Mouse (Mus musculus): ENCODE measurements around the gene Plaur. TPM values are rescaled to one million over a fixed set of nuclear protein-coding genes. Genes with fewer than 3 reads are reported as not detected.
"Not testable (repeated sequence)": the region's sequence is repeated elsewhere in the genome, so short reads cannot be mapped to it uniquely, and the experiment has no call there.

Plaur gene
- total RNA-seq, 2 experiments from 2014 or later = 0.59 to 1.5 TPM

DNA sequence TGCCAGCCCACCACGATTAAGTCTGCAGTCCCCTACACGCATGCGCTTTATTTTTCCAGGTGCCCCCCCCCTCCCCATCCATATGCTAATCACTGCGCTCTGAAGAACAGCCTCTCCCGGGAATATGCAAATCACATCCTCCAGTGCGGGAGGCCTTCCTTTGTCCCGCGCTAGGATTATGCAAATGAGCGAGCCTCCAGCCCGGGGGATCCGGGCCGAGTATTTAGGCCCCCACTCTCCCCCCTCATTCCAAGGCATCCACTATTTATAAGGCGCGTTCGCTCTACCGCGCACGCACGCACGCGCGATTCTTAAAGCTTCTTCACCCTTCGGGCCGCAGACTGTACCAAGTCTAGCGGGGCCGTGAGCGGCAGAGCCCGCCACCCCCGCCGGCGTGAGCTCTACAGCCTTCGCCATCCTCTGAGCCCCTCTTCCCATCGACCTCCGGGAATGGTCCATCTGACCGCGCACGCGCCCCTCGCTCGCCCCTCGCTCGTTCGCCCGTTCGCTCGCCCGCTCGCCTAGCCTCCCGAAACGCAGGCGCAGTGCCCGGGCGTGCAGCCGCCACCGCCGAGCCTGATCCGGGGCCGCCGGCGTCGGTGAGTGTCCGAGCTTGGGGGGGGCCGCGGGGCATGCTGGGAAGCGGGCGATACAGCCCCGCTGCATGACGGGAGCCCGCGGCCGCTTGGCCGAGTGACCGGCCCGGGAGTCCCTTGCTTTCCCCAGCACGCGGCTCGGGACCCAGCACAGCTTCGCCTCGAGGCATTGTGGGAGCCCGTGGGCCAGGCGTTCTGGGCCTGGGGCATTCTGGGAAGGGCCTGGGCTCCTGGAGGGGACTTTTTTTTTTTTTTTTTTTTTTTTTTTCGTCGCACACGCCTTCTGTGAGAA, 44.8 kb downstream of the Plaur start, which contains the start of gene Zfp428:
Zfp428 (plus strand) TSS at position 169 of the 888 bp plus-strand sequence.
- peak; percentile 75 to 85 for DNase-seq (ENCODE audit: low spot score in 2 of 2)

DNA sequence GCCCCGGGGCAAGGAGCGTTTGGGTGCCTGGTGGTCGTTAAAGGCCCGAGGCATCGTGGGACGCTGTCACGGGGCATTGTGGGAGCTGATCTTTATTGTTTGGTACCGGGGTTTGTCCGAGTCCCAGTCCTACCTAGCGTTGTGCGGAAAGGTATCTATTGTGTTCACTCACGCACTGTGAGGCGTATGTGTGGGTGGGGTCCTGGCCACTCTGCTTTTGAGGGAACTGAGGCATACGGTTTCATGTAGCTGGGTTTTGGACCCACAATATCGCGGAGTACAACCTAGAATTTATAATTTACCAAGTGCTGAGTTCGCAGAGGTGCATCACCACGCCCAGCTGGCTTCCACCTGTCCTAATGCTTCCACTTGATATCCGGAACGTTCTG, 45.4 kb downstream of the Plaur start:
- no peak for DNase-seq (ENCODE audit: low spot score in 2 of 2)

DNA sequence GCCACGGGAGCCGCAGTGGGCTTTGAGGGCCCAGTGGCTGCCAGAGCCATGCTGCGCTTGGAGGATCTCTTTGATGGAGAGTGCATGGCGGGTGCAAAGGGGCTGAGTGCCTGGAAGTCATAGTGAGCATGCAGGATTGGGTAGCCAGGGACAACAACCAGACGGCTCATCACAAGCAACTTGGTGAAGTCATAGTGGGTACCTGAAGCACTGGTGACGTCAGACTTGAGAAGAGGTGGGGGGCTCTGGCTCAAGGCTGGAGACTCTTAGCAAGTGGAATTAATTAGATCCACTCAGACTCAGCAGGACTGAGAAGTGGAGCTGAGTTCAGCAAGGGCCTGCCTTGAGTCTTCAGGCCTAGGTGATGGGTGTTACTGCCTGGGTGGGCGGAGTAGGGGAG, 50.1 kb downstream of the Plaur start, which contains the start of gene AC161166.1:
AC161166.1 (minus strand) TSS at position 101 of the 400 bp plus-strand sequence.
- no peak for DNase-seq (ENCODE audit: low spot score in 2 of 2)

DNA sequence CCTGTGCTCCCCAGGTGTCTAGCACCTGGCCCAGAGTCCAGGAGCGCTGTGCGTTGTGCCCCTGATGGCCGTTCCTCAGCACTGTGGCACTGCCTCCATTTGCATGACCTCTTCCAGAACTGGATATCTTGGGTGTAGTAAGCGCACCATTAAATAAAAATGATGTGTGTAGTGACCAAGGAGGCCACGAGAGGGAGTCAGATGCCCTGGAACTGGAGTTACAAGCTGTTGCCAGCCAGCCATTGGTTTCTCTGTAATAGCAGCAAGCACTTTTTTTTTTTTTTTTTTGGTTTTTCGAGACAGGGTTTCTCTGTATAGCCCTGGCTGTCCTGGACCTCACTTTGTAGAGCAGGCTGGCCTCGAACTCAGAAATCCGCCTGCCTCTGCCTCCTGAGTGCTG, 54.0 kb downstream of the Plaur start:
- peak in 1 of 2 experiments; percentile 48 for DNase-seq (ENCODE audit: low spot score in 2 of 2)

DNA sequence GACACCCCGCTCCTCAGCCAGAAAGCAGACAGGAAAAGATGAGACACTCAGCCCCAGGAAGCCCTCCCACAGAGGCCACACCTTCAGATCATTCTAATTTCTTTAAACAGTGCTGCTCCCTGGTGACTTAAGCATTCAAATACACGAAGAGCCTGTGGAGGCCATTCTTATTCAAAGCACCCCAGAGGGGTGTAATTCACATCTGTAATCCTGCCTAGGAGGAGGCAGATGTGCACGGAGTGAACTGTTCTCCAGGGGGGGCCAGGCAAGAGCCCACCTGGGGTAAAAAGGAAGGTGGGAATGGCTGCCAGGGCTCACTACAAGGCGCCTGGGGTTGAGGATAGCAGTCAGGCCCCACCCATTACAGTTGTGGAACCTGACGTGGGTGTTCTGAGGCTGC, 54.8 kb downstream of the Plaur start:
- DNase-seq (ENCODE audit: low spot score in 2 of 2) = no peak

DNA sequence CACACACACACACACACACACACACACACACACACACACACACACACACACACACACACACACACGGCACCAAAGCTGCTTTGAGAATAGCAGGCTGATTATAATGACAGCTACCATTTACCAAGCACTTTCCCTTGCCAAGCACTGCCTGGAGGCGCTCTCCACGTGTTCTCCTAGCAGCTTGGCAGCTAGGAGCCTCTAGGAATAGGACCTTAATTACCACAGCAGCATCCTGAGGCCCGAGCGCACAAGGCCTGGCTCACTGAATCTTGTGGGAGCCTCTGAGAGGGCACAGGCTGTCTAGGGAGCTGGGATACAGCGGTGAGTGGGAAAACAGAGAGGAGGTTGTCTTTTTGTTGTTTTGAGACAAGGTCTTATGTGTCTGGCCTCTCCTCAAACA, 55.4 kb downstream of the Plaur start:
- no peak for DNase-seq (ENCODE audit: low spot score in 2 of 2)

DNA sequence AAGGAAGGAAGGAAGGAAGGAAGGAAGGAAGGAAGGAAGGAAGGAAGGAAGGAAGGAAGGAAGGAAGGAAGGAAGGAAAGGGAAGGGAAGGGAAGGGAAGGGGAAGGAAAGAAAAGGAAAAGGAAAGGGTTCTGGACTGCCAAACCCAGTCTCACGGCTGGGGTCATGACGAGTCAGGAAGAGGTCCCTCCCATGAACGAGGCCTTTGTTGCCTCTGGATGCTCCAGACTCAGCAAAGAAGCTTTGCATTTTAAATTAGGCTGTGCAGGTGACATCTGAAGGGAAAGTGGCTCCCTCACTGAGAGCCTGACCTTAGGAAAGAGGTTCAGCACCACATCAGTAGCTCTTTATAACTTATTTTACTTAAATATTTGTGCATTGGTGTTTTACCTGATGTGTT, 56.8 kb downstream of the Plaur start:
- no peak for DNase-seq (ENCODE audit: low spot score in 2 of 2)

DNA sequence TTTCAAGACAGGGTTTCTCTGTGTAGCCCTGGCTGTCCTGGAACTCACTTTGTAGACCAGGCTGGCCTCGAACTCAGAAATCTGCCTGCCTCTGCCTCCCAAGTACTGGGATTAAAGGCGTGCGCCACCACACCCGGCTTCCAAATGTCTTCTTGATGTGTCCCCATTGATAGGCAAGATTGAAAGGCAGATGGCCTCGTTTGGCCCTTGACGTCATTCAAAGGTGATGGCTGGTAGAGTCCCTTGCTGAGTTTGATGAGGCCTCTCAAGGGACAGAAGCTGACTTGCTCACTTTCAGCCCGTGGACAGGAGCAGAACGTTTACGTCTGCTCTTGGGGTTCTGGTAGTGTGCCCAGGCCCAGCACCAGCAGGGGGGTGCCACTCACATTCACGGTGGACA, 57.8 kb downstream of the Plaur start:
- not testable (repeated sequence) for DNase-seq (ENCODE audit: low spot score in 2 of 2)

DNA sequence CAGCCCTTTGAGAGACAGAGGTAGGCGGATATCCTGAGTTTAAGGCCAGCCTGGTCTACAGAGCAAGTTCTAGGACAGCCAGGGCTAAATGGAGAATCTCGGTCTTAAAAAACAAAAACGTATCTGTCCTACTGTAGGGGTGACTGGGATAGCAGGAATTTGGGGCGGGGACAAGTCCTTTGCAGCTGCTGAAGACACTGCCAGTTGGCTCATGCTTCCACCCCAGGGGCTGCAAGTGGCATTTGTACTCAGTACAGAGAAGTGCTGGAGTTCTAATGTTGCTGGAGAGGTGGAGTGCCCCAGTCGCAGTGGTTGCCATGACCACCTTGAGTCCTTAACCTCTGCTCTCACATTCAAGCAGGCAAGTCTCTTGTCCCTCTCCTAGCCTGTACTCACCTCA, 60.5 kb downstream of the Plaur start:
- no peak for DNase-seq (ENCODE audit: low spot score in 2 of 2)

DNA sequence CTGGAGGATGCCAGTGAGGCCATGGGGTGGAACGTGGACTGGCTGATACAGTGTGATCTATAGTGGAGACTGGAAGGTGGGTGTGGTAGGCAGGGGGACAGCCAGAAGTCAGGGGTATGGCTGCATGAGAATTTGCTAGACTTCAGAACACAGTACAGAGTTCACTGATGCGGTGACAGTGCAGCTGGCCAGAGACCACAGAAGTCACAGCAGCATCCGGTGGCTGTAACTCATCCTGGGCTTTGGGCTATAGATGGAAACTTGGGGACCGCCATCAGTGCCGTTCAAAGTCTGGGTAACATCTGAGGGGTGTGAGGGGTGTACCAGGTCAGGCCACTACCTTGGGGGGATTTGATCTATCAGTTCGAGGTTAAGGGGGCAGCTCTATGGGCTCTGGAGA, 61.4 kb downstream of the Plaur start:
- DNase-seq (ENCODE audit: low spot score in 2 of 2) = no peak

DNA sequence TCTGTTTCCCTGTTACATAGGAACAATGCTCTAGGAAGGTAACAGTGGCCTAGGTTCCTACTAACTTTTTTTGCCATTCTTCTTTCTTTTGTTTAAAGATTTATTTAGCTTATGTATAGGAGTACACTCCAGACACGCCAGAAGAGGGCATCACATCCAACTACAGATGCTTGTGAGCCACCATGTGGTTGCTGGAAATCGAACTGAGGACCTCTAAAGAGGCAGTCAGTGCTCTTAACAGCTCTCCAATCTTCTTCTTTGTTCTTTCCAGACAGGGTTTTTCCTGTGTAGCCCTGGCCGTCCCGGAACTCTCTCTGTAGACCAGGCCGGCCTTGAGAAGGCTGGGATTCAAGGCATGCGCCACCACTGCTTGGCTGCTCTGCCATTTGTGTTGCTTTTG, 62.7 kb downstream of the Plaur start:
- no peak for DNase-seq (ENCODE audit: low spot score in 2 of 2)

Other genes starting within 250 kb of the Plaur start
- 10 to 100 TPM; 10.2 to 12.1 TPM for gene Zfp109, start 224.9 kb upstream of the Plaur start, total RNA-seq (2021)
- gene Zfp108, start 207.7 kb upstream of the Plaur start, total RNA-seq (2021) = 1 to 10 TPM; 7.7 to 8.4 TPM
- gene Zfp93, start 192.1 kb upstream of the Plaur start, total RNA-seq (2021) = 10 to 100 TPM; 11.6 to 12.7 TPM
- 10 to 100 TPM; 19.7 to 21.9 TPM for gene Zfp61, start 161.3 kb upstream of the Plaur start, total RNA-seq (2021)
- gene Zfp94, start 145.8 kb upstream of the Plaur start, total RNA-seq (2021) = 10 to 100 TPM; 12.2 to 14.1 TPM
- not detected for gene Tescl, start 128.5 kb upstream of the Plaur start, total RNA-seq (2021)
- not detected for gene Lypd5, start 113.3 kb upstream of the Plaur start, total RNA-seq (2021)
- gene Kcnn4, start 92.2 kb upstream of the Plaur start, total RNA-seq (2021) = under 1 TPM; 0.19 to 0.45 TPM
- 10 to 100 TPM; 40.2 to 43.0 TPM for gene Smg9, start 62.9 kb upstream of the Plaur start, total RNA-seq (2021)
- under 1 TPM in 1 of 2 experiments, not detected in 1; 0.37 TPM for gene Irgc1, start 10.2 kb upstream of the Plaur start, total RNA-seq (2021)
- 100 to 1,000 TPM; 207 to 219 TPM for gene Cadm4, start 19.5 kb downstream of the Plaur start, total RNA-seq (2021)
- gene Zfp428, start 44.5 kb downstream of the Plaur start, total RNA-seq (2021) = 10 to 100 TPM; 47.7 to 49.3 TPM
- not detected for gene AC161166.1, start 50.0 kb downstream of the Plaur start, total RNA-seq (2021)
- 10 to 100 TPM; 71.2 to 78.6 TPM for gene Irgq, start 68.2 kb downstream of the Plaur start, total RNA-seq (2021)
- not detected for gene Pinlyp, start 83.6 kb downstream of the Plaur start, total RNA-seq (2021)
- gene Xrcc1, start 83.8 kb downstream of the Plaur start, total RNA-seq (2021) = 10 to 100 TPM; 36.4 to 40.1 TPM
- 10 to 100 TPM; 15.4 to 18.2 TPM for gene Ethe1, start 125.1 kb downstream of the Plaur start, total RNA-seq (2021)
- 1 to 10 TPM; 6.9 to 7.3 TPM for gene Zfp575, start 125.2 kb downstream of the Plaur start, total RNA-seq (2021)
- under 1 TPM in 1 of 2 experiments, not detected in 1; 0.21 TPM for gene Phldb3, start 148.3 kb downstream of the Plaur start, total RNA-seq (2021)
- under 1 TPM in 1 of 2 experiments, not detected in 1; 0.21 TPM for gene Lypd3, start 174.1 kb downstream of the Plaur start, total RNA-seq (2021)
- gene Tex101, start 214.2 kb downstream of the Plaur start, total RNA-seq (2021) = not detected
- not detected for gene BC049730, start 246.8 kb downstream of the Plaur start, total RNA-seq (2021)